Mouse (Mus musculus): ENCODE measurements around the gene Eid1.

Eid1 gene

GRCm38 (mm10) chr2:125672957-125673631 is at the start of gene Eid1:
TSS of gene Eid1 (plus strand) at chr2:125673095.
- DNase-seq = peak; percentile 98

- peak; percentile 80 for DNase-seq
Measured at GRCm38 (mm10) chr2:125623211-125623610, 49.7 kb upstream of the Eid1 start.

GRCm38 (mm10) chr2:125624127-125624685 is 48.7 kb upstream of the Eid1 start:
- DNase-seq = peak; percentile 71

- DNase-seq = peak; percentile 100
Measured at GRCm38 (mm10) chr2:125624837-125625351, 48.0 kb upstream of the Eid1 start, which contains the start of gene Cep152. TSS of gene Cep152 (minus strand) at chr2:125625113.

- DNase-seq = peak; percentile 85
Measured at GRCm38 (mm10) chr2:125626536-125626935, 46.4 kb upstream of the Eid1 start.

GRCm38 (mm10) chr2:125628487-125628886 is 44.4 kb upstream of the Eid1 start:
- peak; percentile 53 for DNase-seq

- DNase-seq = peak; percentile 82
Measured at GRCm38 (mm10) chr2:125630010-125630409, 42.9 kb upstream of the Eid1 start.

GRCm38 (mm10) chr2:125637331-125637730 is 35.6 kb upstream of the Eid1 start:
- DNase-seq = peak; percentile 90

- DNase-seq = no peak
Measured at GRCm38 (mm10) chr2:125644912-125645311, 28.0 kb upstream of the Eid1 start.

GRCm38 (mm10) chr2:125650038-125650437 is 22.9 kb upstream of the Eid1 start:
- peak; percentile 31 for DNase-seq

GRCm38 (mm10) chr2:125650742-125651352 is 22.0 kb upstream of the Eid1 start:
- peak; percentile 78 for DNase-seq

GRCm38 (mm10) chr2:125651563-125651962 is 21.3 kb upstream of the Eid1 start:
- DNase-seq = peak; percentile 92

- DNase-seq = peak; percentile 66
Measured at GRCm38 (mm10) chr2:125653286-125653685, 19.6 kb upstream of the Eid1 start.

- peak; percentile 80 for DNase-seq
Measured at GRCm38 (mm10) chr2:125655391-125655790, 17.5 kb upstream of the Eid1 start.

- peak; percentile 84 for DNase-seq
Measured at GRCm38 (mm10) chr2:125659823-125660536, 12.9 kb upstream of the Eid1 start.

GRCm38 (mm10) chr2:125660537-125661130 is 12.3 kb upstream of the Eid1 start:
- DNase-seq = peak; percentile 86

- peak; percentile 79 for DNase-seq
Measured at GRCm38 (mm10) chr2:125661156-125661555, 11.7 kb upstream of the Eid1 start.

GRCm38 (mm10) chr2:125662517-125662916 is 10.4 kb upstream of the Eid1 start:
- DNase-seq = no peak

- peak; percentile 34 for DNase-seq
Measured at GRCm38 (mm10) chr2:125665213-125665612, 7.7 kb upstream of the Eid1 start.

GRCm38 (mm10) chr2:125665909-125666308 is 7.0 kb upstream of the Eid1 start:
- peak; percentile 15 for DNase-seq

GRCm38 (mm10) chr2:125666668-125667067 is 6.2 kb upstream of the Eid1 start:
- peak; percentile 24 for DNase-seq

- DNase-seq = peak; percentile 84
Measured at GRCm38 (mm10) chr2:125667184-125667583, 5.7 kb upstream of the Eid1 start.

GRCm38 (mm10) chr2:125667721-125668120 is 5.2 kb upstream of the Eid1 start:
- DNase-seq = peak; percentile 24

Measured in heart, adult 11 months (tissue).